Mouse (Mus musculus): ENCODE data around the gene Smug1. TPM values are rescaled to one million over a fixed set of nuclear protein-coding genes. Genes with fewer than 3 reads are reported as not detected.

Smug1 gene
- polyA plus RNA-seq, 1 experiment from 2014 or later: 25.5 TPM

- no peak for ATAC-seq
- H3K9ac ChIP-seq (ENCODE audit: low read depth, low read length): no peak overlapping the region
- WGBS: 91% methylated on average over 2 of the region's 2 CpGs
- no peak overlapping the region for H3K4me2 ChIP-seq (ENCODE audit: low read length)
- no peak overlapping the region for H3K27ac ChIP-seq (ENCODE audit: low read length)
- H3K4me1 ChIP-seq (ENCODE audit: control insufficient read depth, insufficient read depth, low read length): no peaks in the 10 kb centered on the region
- peaks cover 16% of the 10 kb centered on the region for H3K36me3 ChIP-seq (ENCODE audit: control insufficient read depth, insufficient read depth, low read length)
- no peak overlapping the region for H3K4me3 ChIP-seq (ENCODE audit: low read depth, low read length)
- H3K9me3 ChIP-seq (replicated peaks; ENCODE audit: control insufficient read depth, low read length, poor library complexity, severe bottlenecking): no peaks in the 10 kb centered on the region
- no peaks in the 10 kb centered on the region for H3K27me3 ChIP-seq (ENCODE audit: control insufficient read depth, insufficient read depth, low read depth, low read length)
These were observed 26.7 kb upstream of the Smug1 start for GRCm38 (mm10) chr15:103193606-103194005.

- peaks cover 12% of the 10 kb centered on the region; the same call in 1 of the 2 replicates for H3K36me3 ChIP-seq (ENCODE audit: control insufficient read depth, insufficient read depth, low read length)
- H3K9me3 ChIP-seq (replicated peaks; ENCODE audit: control insufficient read depth, low read length, poor library complexity, severe bottlenecking): no peaks in the 10 kb centered on the region
- no peak overlapping the region for H3K27ac ChIP-seq (ENCODE audit: low read length)
- H3K4me2 ChIP-seq (ENCODE audit: low read length): no peak overlapping the region
- H3K4me1 ChIP-seq (ENCODE audit: control insufficient read depth, insufficient read depth, low read length): no peaks in the 10 kb centered on the region
- WGBS: 62% methylated on average over 10 of the region's 10 CpGs
- no peak for ATAC-seq
- H3K27me3 ChIP-seq (ENCODE audit: control insufficient read depth, insufficient read depth, low read depth, low read length): no peaks in the 10 kb centered on the region
- H3K9ac ChIP-seq (ENCODE audit: low read depth, low read length): no peak overlapping the region
- no peak overlapping the region for H3K4me3 ChIP-seq (ENCODE audit: low read depth, low read length)
These were observed 23.9 kb upstream of the Smug1 start for GRCm38 (mm10) chr15:103190531-103191462.

- peaks cover 7% of the 10 kb centered on the region; the same call in 1 of the 2 replicates for H3K36me3 ChIP-seq (ENCODE audit: control insufficient read depth, insufficient read depth, low read length)
- no peaks in the 10 kb centered on the region for H3K9me3 ChIP-seq (replicated peaks; ENCODE audit: control insufficient read depth, low read length, poor library complexity, severe bottlenecking)
- WGBS: 78% methylated on average over 7 of the region's 7 CpGs
- H3K27me3 ChIP-seq (ENCODE audit: control insufficient read depth, insufficient read depth, low read depth, low read length): no peaks in the 10 kb centered on the region
- H3K27ac ChIP-seq (ENCODE audit: low read length): no peak overlapping the region
- no peak for ATAC-seq
- H3K4me2 ChIP-seq (ENCODE audit: low read length): no peak overlapping the region
- H3K4me1 ChIP-seq (ENCODE audit: control insufficient read depth, insufficient read depth, low read length): no peaks in the 10 kb centered on the region
- H3K9ac ChIP-seq (ENCODE audit: low read depth, low read length): no peak overlapping the region
- H3K4me3 ChIP-seq (ENCODE audit: low read depth, low read length): no peak overlapping the region
These were observed 23.2 kb upstream of the Smug1 start for GRCm38 (mm10) chr15:103190083-103190482.

DNA sequence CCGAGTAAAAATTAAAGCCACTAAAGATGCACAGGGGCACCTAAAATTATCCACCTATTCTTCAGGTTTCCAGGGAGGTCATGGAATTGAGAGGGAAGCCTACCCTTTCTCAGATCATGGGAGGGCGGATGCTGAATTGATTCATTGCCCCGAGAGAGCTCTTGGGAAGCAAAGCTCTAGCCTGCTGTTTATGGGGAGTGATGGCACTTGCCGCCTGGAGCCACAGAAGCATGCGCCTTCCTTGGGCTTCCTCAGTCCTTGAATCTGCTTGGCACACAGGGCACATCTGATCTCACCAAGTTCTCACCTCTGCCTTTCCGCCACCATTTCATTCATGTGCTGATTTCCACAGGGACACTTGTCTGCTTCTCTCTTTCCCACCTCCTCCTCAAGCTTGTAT lies 20.9 kb upstream of the Smug1 start:
- WGBS: 74% methylated on average over 6 of the region's 6 CpGs
- no peak for ATAC-seq
- 0 out of 2 replicates have a peak, but pooled peaks cover 2% of the 10 kb centered on the region for H3K27me3 ChIP-seq (ENCODE audit: control insufficient read depth, insufficient read depth, low read depth, low read length)

DNA sequence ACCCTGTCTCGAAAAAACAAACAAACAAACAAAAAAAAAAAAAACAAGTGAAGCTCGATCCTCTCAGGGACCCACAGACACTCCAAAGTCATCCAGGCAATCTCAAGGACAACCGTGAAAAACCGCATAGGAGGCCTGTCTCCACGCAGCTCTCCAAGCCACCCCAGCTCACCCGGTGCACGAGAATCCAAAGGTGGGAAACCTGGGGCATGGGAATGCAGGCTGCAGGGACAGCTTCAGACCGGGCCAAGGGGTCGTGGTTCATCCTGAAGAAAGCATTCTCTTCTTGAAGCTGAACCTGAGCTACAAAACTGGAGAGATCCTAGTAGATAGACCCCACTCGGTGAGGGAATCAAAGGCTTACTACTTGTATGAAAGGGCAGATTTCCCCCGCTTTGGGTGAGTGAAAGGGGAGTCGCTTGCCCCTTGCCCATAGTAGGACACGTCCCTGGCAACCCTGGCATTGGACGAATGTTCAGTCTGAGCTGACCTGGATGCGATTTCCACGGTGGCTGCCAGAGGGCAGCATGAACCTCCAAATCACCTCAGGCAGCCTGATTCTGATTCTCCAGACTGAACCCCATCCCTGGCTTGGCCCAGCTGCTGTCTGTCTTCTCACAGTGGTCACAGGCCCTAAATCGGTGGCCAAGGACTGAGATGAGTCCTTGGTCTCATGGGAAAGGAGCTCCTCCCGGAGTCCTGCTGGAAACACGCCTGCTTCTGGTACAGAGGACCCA lies 18.7 kb upstream of the Smug1 start:
- Histone ChIP-seq H3K36me3 (ENCODE audit: control insufficient read depth, insufficient read depth, low read length) (no peaks in the 10 kb centered on the region), H3K4me2 (ENCODE audit: low read length) (no peak overlapping the region), H3K27me3 (ENCODE audit: control insufficient read depth, insufficient read depth, low read depth, low read length) (peaks cover 15% of the 10 kb centered on the region), H3K4me3 (ENCODE audit: low read depth, low read length) (no peak overlapping the region), H3K27ac (ENCODE audit: low read length) (no peak overlapping the region), H3K4me1 (ENCODE audit: control insufficient read depth, insufficient read depth, low read length) (peaks cover 9% of the 10 kb centered on the region), H3K9me3 (replicated peaks; ENCODE audit: control insufficient read depth, low read length, poor library complexity, severe bottlenecking) (no peaks in the 10 kb centered on the region), H3K9ac (ENCODE audit: low read depth, low read length) (no peak overlapping the region)
- WGBS: 49% methylated on average over 19 of the region's 19 CpGs
- ATAC-seq: peak; percentile 30; the same call in 1 of the 2 replicates

More for the DNA sequence above, 20.9 kb upstream of the Smug1 start:
- H3K36me3 ChIP-seq (ENCODE audit: control insufficient read depth, insufficient read depth, low read length): peaks cover 4% of the 10 kb centered on the region; the same call in 1 of the 2 replicates
- H3K4me1 ChIP-seq (ENCODE audit: control insufficient read depth, insufficient read depth, low read length): peaks cover 9% of the 10 kb centered on the region
- no peak overlapping the region for H3K27ac ChIP-seq (ENCODE audit: low read length)
- H3K4me2 ChIP-seq (ENCODE audit: low read length): no peak overlapping the region
- no peak overlapping the region for H3K9ac ChIP-seq (ENCODE audit: low read depth, low read length)
- H3K9me3 ChIP-seq (replicated peaks; ENCODE audit: control insufficient read depth, low read length, poor library complexity, severe bottlenecking): no peaks in the 10 kb centered on the region
- H3K4me3 ChIP-seq (ENCODE audit: low read depth, low read length): no peak overlapping the region

DNA sequence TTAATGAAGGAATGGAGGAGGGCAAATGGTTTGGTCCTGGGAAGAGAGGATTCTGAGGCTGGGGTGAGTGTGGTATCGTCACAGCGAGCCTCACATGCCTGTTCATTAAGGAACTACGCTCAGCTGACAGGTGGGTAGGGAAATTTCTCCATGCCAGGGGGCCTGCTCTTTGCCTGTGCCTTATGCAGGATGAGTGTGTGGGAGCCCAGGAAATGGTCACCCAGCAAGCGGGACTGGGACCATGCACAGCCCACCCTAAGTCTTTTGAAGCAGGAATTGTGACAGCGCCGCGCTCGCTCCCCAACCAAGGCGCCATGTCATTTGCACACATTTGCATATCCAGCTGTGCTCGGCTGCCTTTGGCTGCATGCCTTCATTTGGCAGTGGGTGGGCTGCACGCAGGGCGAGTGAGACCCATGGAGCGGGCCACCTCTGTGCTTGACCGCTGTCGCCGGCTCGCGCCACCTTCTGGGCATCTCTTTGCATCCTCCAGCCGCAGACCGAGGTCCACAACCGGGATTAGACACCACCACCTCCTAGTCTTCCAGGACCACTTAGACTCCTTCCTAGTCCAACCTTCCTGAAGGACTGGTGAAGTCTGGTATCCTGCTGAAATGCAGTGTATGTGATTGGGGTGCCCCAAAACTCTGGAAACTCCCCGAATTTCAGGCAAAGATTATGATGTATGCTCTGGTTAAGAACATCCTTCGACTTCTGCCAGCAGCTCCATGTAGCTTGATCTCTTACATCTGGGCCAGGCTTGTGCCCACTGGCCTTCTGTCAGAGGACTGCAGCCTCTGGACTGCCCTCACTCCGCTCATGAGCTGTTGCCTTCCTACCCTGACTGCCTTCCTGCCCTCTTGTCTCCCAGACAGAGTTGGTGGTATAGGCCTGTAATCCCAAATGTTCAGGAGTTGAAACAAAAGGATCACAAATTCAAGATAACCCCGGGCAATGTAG lies 17.0 kb upstream of the Smug1 start:
- peak overlapping the region; percentile 54 for H3K9ac ChIP-seq (ENCODE audit: low read depth, low read length)
- no peaks in the 10 kb centered on the region for H3K36me3 ChIP-seq (ENCODE audit: control insufficient read depth, insufficient read depth, low read length)

DNA sequence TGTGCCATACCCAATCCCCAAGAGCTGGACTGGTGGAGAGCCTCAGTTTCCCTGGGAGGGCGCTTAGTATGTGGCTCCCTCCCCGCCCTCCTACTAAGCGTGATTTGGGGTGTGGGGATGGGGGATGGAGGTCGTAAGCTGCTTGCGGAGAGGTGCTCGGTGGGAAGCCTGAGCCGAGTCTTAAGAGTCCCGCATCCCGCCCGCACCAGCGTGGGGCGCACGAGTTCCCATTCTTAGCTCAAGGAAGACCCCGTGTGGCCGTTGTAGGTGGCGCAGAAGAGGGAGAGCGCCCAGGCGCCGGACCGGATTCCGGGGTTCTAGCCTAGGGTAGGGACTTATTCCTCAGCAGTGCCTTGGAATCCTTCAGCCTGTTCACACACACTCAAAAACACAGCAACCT lies 16.2 kb upstream of the Smug1 start:
- H3K27ac ChIP-seq (ENCODE audit: low read length): no peak overlapping the region
- no peak overlapping the region for H3K4me3 ChIP-seq (ENCODE audit: low read depth, low read length)
- peak overlapping the region; percentile 33; the same call in 1 of the 2 replicates for H3K9ac ChIP-seq (ENCODE audit: low read depth, low read length)
- WGBS: under 1% methylated on average over 21 of the region's 21 CpGs
- ATAC-seq: peak; percentile 19; the same call in 1 of the 2 replicates
- peaks cover 38% of the 10 kb centered on the region for H3K27me3 ChIP-seq (ENCODE audit: control insufficient read depth, insufficient read depth, low read depth, low read length)
- H3K36me3 ChIP-seq (ENCODE audit: control insufficient read depth, insufficient read depth, low read length): no peaks in the 10 kb centered on the region
- H3K9me3 ChIP-seq (replicated peaks; ENCODE audit: control insufficient read depth, low read length, poor library complexity, severe bottlenecking): no peaks in the 10 kb centered on the region
- H3K4me1 ChIP-seq (ENCODE audit: control insufficient read depth, insufficient read depth, low read length): peaks cover 9% of the 10 kb centered on the region
- H3K4me2 ChIP-seq (ENCODE audit: low read length): peak overlapping the region; percentile 55

More for the DNA sequence above, 17.0 kb upstream of the Smug1 start:
- Histone ChIP-seq H3K4me2 (ENCODE audit: low read length) (peak overlapping the region; percentile 55), H3K4me1 (ENCODE audit: control insufficient read depth, insufficient read depth, low read length) (peaks cover 9% of the 10 kb centered on the region), H3K9me3 (replicated peaks; ENCODE audit: control insufficient read depth, low read length, poor library complexity, severe bottlenecking) (no peaks in the 10 kb centered on the region), H3K27ac (ENCODE audit: low read length) (no peak overlapping the region), H3K27me3 (ENCODE audit: control insufficient read depth, insufficient read depth, low read depth, low read length) (peaks cover 30% of the 10 kb centered on the region), H3K4me3 (ENCODE audit: low read depth, low read length) (peak overlapping the region; percentile 27)
- ATAC-seq: peak; percentile 22; the same call in 1 of the 2 replicates
- 11% methylated on average over 25 of the region's 25 CpGs for WGBS

- Histone ChIP-seq H3K27ac (ENCODE audit: low read length) (no peak overlapping the region), H3K27me3 (ENCODE audit: control insufficient read depth, insufficient read depth, low read depth, low read length) (peaks cover 46% of the 10 kb centered on the region), H3K4me2 (ENCODE audit: low read length) (peak overlapping the region; percentile 41), H3K9me3 (replicated peaks; ENCODE audit: control insufficient read depth, low read length, poor library complexity, severe bottlenecking) (no peaks in the 10 kb centered on the region), H3K4me1 (ENCODE audit: control insufficient read depth, insufficient read depth, low read length) (peaks cover 12% of the 10 kb centered on the region), H3K9ac (ENCODE audit: low read depth, low read length) (no peak overlapping the region), H3K36me3 (ENCODE audit: control insufficient read depth, insufficient read depth, low read length) (no peaks in the 10 kb centered on the region), H3K4me3 (ENCODE audit: low read depth, low read length) (no peak overlapping the region)
- 0 out of 2 replicates have a peak, but pooled peaks have one; percentile 12 for ATAC-seq
- WGBS: under 1% methylated on average over 41 of the region's 48 CpGs
These were observed 15.4 kb upstream of the Smug1 start for GRCm38 (mm10) chr15:103182166-103182790.

Measured in midbrain, embryonic 16.5 days (tissue).